Comparison of ENCODE assay signal across 12 mouse cellular contexts in genomic region chr15:84408576-84408975, GRCm38 (mm10). TPM values are rescaled to one million over a fixed set of nuclear protein-coding genes. Genes with fewer than 3 reads are reported as not detected.
DNase-seq lines count a peak whose midpoint lies in the region; ATAC-seq lines count a peak whose summit lies in the region.
"Had no signal": no experiment of that assay in that cellular context is flagged by ENCODE, and none has a peak within 500 bp of the region (broad histone marks: within the 10 kb centered on the region; RNA-seq: fewer than 3 reads in every experiment).

No protein-coding gene starts in this region.

- intact Hi-C loops in heart, postnatal 36 days (cut with DNase I), result no loop called here

- peak; percentile 33 for ATAC-seq in neural tube, embryonic 14.5 days (ENCODE audit: low read depth)
- ATAC-seq in forebrain, embryonic 16.5 days, result peak; percentile 63
- ATAC-seq in limb, embryonic 12.5 days (ENCODE audit: insufficient number of reproducible peaks, insufficient read depth, low FRiP score, low TSS enrichment, low read depth), result no peak

- H3K27ac ChIP-seq in neural tube, embryonic 14.5 days (ENCODE audit: low read depth, low read length), result no peak overlapping the region
- no peak overlapping the region for H3K27ac ChIP-seq in forebrain, embryonic 16.5 days (ENCODE audit: low read length)
- H3K27ac ChIP-seq in limb, embryonic 12.5 days, result 0 out of 2 replicates have a peak overlapping the region, but pooled peaks have one; percentile 1
- H3K27ac ChIP-seq: liver, embryonic 14.5 days had no signal

- H3K27me3 ChIP-seq in neural tube, embryonic 14.5 days (ENCODE audit: control insufficient read depth, insufficient read depth, low read length), result no peaks in the 10 kb centered on the region
- no peaks in the 10 kb centered on the region for H3K27me3 ChIP-seq in forebrain, embryonic 16.5 days (replicated peaks; ENCODE audit: control insufficient read depth, insufficient read depth, low read length)
- peaks cover 2% of the 10 kb centered on the region for H3K27me3 ChIP-seq in limb, embryonic 12.5 days

- DNase-seq in neural tube, embryonic 10.5 days (ENCODE audit: extremely low spot score, low spot score), result no peak
- DNase-seq in right cerebral cortex, postnatal 4 days, result peak; percentile 26
- DNase-seq in heart, postnatal 36 days, result no peak
- no peak for DNase-seq in kidney, postnatal 36 days
- DNase-seq: cerebellum, postnatal 10 days; kidney, adult 9 months had no signal

- no peak overlapping the region for H3K4me2 ChIP-seq in neural tube, embryonic 14.5 days (ENCODE audit: low read depth, low read length)
- H3K4me2 ChIP-seq in forebrain, embryonic 16.5 days (ENCODE audit: low read length), result no peak overlapping the region
- H3K4me2 ChIP-seq in limb, embryonic 12.5 days, result no peak overlapping the region
- H3K4me2 ChIP-seq: heart, embryonic 11.5 days had no signal

- H3K9me3 ChIP-seq in neural tube, embryonic 14.5 days (ENCODE audit: control insufficient read depth, low read length), result no peaks in the 10 kb centered on the region
- 0 out of 2 replicates have a peak, but pooled peaks cover 2% of the 10 kb centered on the region for H3K9me3 ChIP-seq in forebrain, embryonic 16.5 days (ENCODE audit: control insufficient read depth, low read length)
- no peaks in the 10 kb centered on the region for H3K9me3 ChIP-seq in limb, embryonic 12.5 days

- peaks cover 3% of the 10 kb centered on the region; the same call in 1 of the 2 replicates for H3K4me1 ChIP-seq in neural tube, embryonic 14.5 days (ENCODE audit: control insufficient read depth, insufficient read depth, low read length)
- H3K4me1 ChIP-seq in forebrain, embryonic 16.5 days (replicated peaks; ENCODE audit: control insufficient read depth, insufficient read depth, low read length), result peaks cover 21% of the 10 kb centered on the region
- peaks cover 34% of the 10 kb centered on the region for H3K4me1 ChIP-seq in limb, embryonic 12.5 days (replicated peaks)

- H3K9ac ChIP-seq in neural tube, embryonic 14.5 days (replicated peaks; ENCODE audit: low read depth, low read length), result no peak overlapping the region
- H3K9ac ChIP-seq in forebrain, embryonic 16.5 days (replicated peaks; ENCODE audit: low read depth, low read length), result no peak overlapping the region
- H3K9ac ChIP-seq in limb, embryonic 12.5 days (replicated peaks), result no peak overlapping the region
- H3K9ac ChIP-seq: liver, embryonic 14.5 days had no signal

- H3K4me3 ChIP-seq in neural tube, embryonic 14.5 days (ENCODE audit: low read depth, low read length), result no peak overlapping the region
- no peak overlapping the region for H3K4me3 ChIP-seq in forebrain, embryonic 16.5 days (replicated peaks; ENCODE audit: low read length)
- H3K4me3 ChIP-seq in limb, embryonic 12.5 days (replicated peaks), result no peak overlapping the region

- 45% methylated on average over 3 of the region's 3 CpGs for WGBS in neural tube, embryonic 14.5 days
- WGBS in forebrain, embryonic 16.5 days, result 16% methylated on average over 3 of the region's 3 CpGs
- WGBS in limb, embryonic 12.5 days, result 35% methylated on average over 3 of the region's 3 CpGs

- no peaks in the 10 kb centered on the region for H3K36me3 ChIP-seq in neural tube, embryonic 14.5 days (ENCODE audit: control insufficient read depth, insufficient read depth, low read length)
- H3K36me3 ChIP-seq in forebrain, embryonic 16.5 days (ENCODE audit: control insufficient read depth, insufficient read depth), result 0 out of 2 replicates have a peak, but pooled peaks cover 3% of the 10 kb centered on the region
- no peaks in the 10 kb centered on the region for H3K36me3 ChIP-seq in limb, embryonic 12.5 days

RNA-seq across cellular contexts. Expression of gene Shisal1, which starts 38.3 kb away (rescaled TPM):
- polyA plus RNA-seq in neural tube, embryonic 14.5 days (2014; fragmentation: Nextera tagmentation; extraction: Ambion mirVana), result 5.5 and 11.9 TPM in 2 replicates
- polyA plus RNA-seq in forebrain, embryonic 16.5 days (2015; fragmentation: Nextera tagmentation; extraction: Ambion mirVana), result 8.1 and 13.5 TPM in 2 replicates
- 1.3 and 1.8 TPM in 2 replicates for polyA plus RNA-seq in limb, embryonic 12.5 days (2016; fragmentation: Nextera tagmentation; extraction: Ambion mirVana)
- 1 to 10 TPM; 1.0 to 1.1 TPM for total RNA-seq in heart, postnatal 36 days (2021)
- total RNA-seq: monocyte, adult 5-6 weeks had no signal
